In the genomic region with DNA sequence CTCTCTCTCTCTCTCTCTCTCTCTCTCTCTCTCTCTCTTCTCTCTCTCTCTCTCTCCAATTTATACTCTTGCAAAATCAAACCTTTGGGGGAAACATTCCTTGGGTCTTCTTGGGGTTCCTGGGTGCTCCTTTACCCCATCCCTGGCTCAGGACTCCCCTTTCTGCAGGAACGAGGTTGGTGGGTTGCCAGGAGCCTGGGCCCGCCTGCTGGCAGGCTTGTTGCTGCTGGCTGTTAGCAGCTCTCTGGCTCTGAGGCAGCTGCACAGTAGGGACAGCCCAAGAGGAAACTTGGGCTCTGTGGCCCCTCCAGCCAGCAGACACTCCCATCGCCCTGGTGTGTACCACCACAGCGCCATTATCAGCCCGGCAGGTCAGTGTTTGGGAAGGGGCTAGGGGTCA, we compare ENCODE assay signal across 9 mouse cellular contexts. TPM values are rescaled to one million over a fixed set of nuclear protein-coding genes. Genes with fewer than 3 reads are reported as not detected.
A peak's percentile ranks its signal among the peaks of the same experiment; 100 is the strongest.
DNase-seq lines count a peak whose midpoint lies in the region; ATAC-seq and TF ChIP-seq lines count a peak whose summit lies in the region.
"Had no signal": no experiment of that assay in that cellular context is flagged by ENCODE, and none has a peak within 500 bp of the region (broad histone marks: within the 10 kb centered on the region; RNA-seq: fewer than 3 reads in every experiment).

No protein-coding gene starts in this region.

- no peak overlapping the region for H3K4me3 ChIP-seq in heart, embryonic 12.5 days
- H3K4me3 ChIP-seq in lung, postnatal 0 days (ENCODE audit: low read depth, low read length): no peak overlapping the region
- no peak overlapping the region for H3K4me3 ChIP-seq in kidney, postnatal 0 days (replicated peaks; ENCODE audit: low read depth, low read length)
- H3K4me3 ChIP-seq: liver, embryonic 13.5 days had no signal

- peak; percentile 60 to 67 for DNase-seq in heart, postnatal 10 days
- peak; percentile 76 for DNase-seq in lung, postnatal 10 days
- no peak for DNase-seq in lung, postnatal 0 days (ENCODE audit: low spot score)
- DNase-seq in adrenal gland, postnatal 25 days: peak; percentile 71
- DNase-seq in kidney, postnatal 0 days (ENCODE audit: low spot score): no peak
- DNase-seq in T-cell, adult 2 months (ENCODE audit: low spot score): no peak
- DNase-seq: liver, embryonic 13.5 days had no signal

- H3K9me3 ChIP-seq in heart, embryonic 12.5 days (replicated peaks): no peaks in the 10 kb centered on the region
- no peaks in the 10 kb centered on the region for H3K9me3 ChIP-seq in lung, postnatal 0 days (ENCODE audit: low read length)
- no peaks in the 10 kb centered on the region for H3K9me3 ChIP-seq in kidney, postnatal 0 days (replicated peaks; ENCODE audit: low read length)
- H3K9me3 ChIP-seq: liver, embryonic 13.5 days had no signal

- ATAC-seq in heart, embryonic 12.5 days (ENCODE audit: insufficient number of reproducible peaks, low FRiP score): no peak
- no peak for ATAC-seq in lung, postnatal 0 days
- no peak for ATAC-seq in kidney, postnatal 0 days (replicated peaks; ENCODE audit: low FRiP score, low read depth)
- ATAC-seq: midbrain, embryonic 16.5 days had no signal

- peaks cover 7% of the 10 kb centered on the region; the same call in 1 of the 2 replicates for H3K4me1 ChIP-seq in heart, embryonic 12.5 days (replicated peaks)
- H3K4me1 ChIP-seq in lung, postnatal 0 days (ENCODE audit: insufficient read depth, low read depth, low read length): peaks cover 9% of the 10 kb centered on the region; the same call in 1 of the 2 replicates
- H3K4me1 ChIP-seq in kidney, postnatal 0 days (replicated peaks; ENCODE audit: insufficient read depth, low read length): peaks cover 5% of the 10 kb centered on the region; the same call in 1 of the 2 replicates

- 0 out of 2 replicates have a peak, but pooled peaks cover 10% of the 10 kb centered on the region for H3K27me3 ChIP-seq in heart, embryonic 12.5 days (replicated peaks)
- no peaks in the 10 kb centered on the region for H3K27me3 ChIP-seq in lung, postnatal 0 days (replicated peaks; ENCODE audit: insufficient read depth, low read length)
- no peaks in the 10 kb centered on the region for H3K27me3 ChIP-seq in kidney, postnatal 0 days (ENCODE audit: insufficient read depth, low read length)
- H3K27me3 ChIP-seq: liver, embryonic 13.5 days had no signal

- no peak for TF ChIP-seq CTCF in lung, postnatal 0 days (IDR thresholded peaks at IDR 0.05)
- TF ChIP-seq CTCF in kidney, postnatal 0 days (IDR thresholded peaks at IDR 0.05; ENCODE audit: low read depth): no peak

- no peak overlapping the region for H3K9ac ChIP-seq in heart, embryonic 12.5 days
- H3K9ac ChIP-seq in lung, postnatal 0 days (replicated peaks; ENCODE audit: low read depth): no peak overlapping the region
- H3K9ac ChIP-seq in kidney, postnatal 0 days (ENCODE audit: low read depth, low read length): no peak overlapping the region
- H3K9ac ChIP-seq: liver, embryonic 13.5 days had no signal

- WGBS in heart, embryonic 12.5 days: 74% methylated on average over 5 of the region's 5 CpGs
- 60% methylated on average over 5 of the region's 5 CpGs for WGBS in lung, postnatal 0 days
- 65% methylated on average over 5 of the region's 5 CpGs for WGBS in kidney, postnatal 0 days

- intact Hi-C loops in heart, postnatal 10 days (cut with DNase I): no loop called here

- no peak for TF ChIP-seq EP300 in lung, postnatal 0 days (IDR thresholded peaks at IDR 0.05)

- no peaks in the 10 kb centered on the region for H3K36me3 ChIP-seq in heart, embryonic 12.5 days
- no peaks in the 10 kb centered on the region for H3K36me3 ChIP-seq in lung, postnatal 0 days (ENCODE audit: insufficient read depth, low read length)
- no peaks in the 10 kb centered on the region for H3K36me3 ChIP-seq in kidney, postnatal 0 days (ENCODE audit: insufficient read depth, low read length)
- H3K36me3 ChIP-seq: liver, embryonic 13.5 days had no signal

- no peak overlapping the region for H3K27ac ChIP-seq in heart, embryonic 12.5 days (ENCODE audit: poor library complexity, severe bottlenecking)
- no peak overlapping the region for H3K27ac ChIP-seq in lung, postnatal 0 days (ENCODE audit: low read length)
- H3K27ac ChIP-seq in kidney, postnatal 0 days: peak overlapping the region; percentile 60; the same call in 1 of the 2 replicates
- H3K27ac ChIP-seq: liver, embryonic 13.5 days had no signal

- H3K4me2 ChIP-seq in heart, embryonic 12.5 days: no peak overlapping the region
- no peak overlapping the region for H3K4me2 ChIP-seq in lung, postnatal 0 days (replicated peaks; ENCODE audit: low read depth, low read length)
- H3K4me2 ChIP-seq in kidney, postnatal 0 days (ENCODE audit: low read length): no peak overlapping the region
- H3K4me2 ChIP-seq: liver, embryonic 13.5 days had no signal

RNA-seq across cellular contexts. Expression of a gene that starts 0.9 kb away (rescaled TPM):
- not detected for total RNA-seq in heart, postnatal 10 days (2021)
- polyA plus RNA-seq in heart, embryonic 12.5 days (2016; fragmentation: Nextera tagmentation; extraction: Ambion mirVana): not detected in 2 replicates
- polyA plus RNA-seq in lung, postnatal 0 days (2015; fragmentation: Nextera tagmentation; extraction: Ambion mirVana): 0.94 and 1.0 TPM in 2 replicates
- total RNA-seq in adrenal gland, postnatal 25 days (2021): 3.7 and 4.4 TPM in 2 replicates
- polyA plus RNA-seq in kidney, postnatal 0 days (2015; fragmentation: Nextera tagmentation; extraction: Ambion mirVana): 3.3 and 3.8 TPM in 2 replicates
- polyA plus RNA-seq: liver, embryonic 13.5 days; midbrain, embryonic 16.5 days had no signal

RNA-seq across cellular contexts. Expression of a gene that starts 4.9 kb away (rescaled TPM):
- 10 to 100 TPM; 47.0 to 50.0 TPM for total RNA-seq in heart, postnatal 10 days (2021)
- 99.5 and 106 TPM in 2 replicates for polyA plus RNA-seq in heart, embryonic 12.5 days (2016; fragmentation: Nextera tagmentation; extraction: Ambion mirVana)
- 41.5 and 44.3 TPM in 2 replicates for polyA plus RNA-seq in lung, postnatal 0 days (2015; fragmentation: Nextera tagmentation; extraction: Ambion mirVana)
- 83.9 and 101 TPM in 2 replicates for total RNA-seq in adrenal gland, postnatal 25 days (2021)
- polyA plus RNA-seq in kidney, postnatal 0 days (2015; fragmentation: Nextera tagmentation; extraction: Ambion mirVana): 107 and 109 TPM in 2 replicates

RNA-seq across cellular contexts. Expression of a gene that starts 24.8 kb away (rescaled TPM):
- 10 to 100 TPM; 39.0 to 40.9 TPM for total RNA-seq in heart, postnatal 10 days (2021)
- polyA plus RNA-seq in heart, embryonic 12.5 days (2016; fragmentation: Nextera tagmentation; extraction: Ambion mirVana): 191 and 194 TPM in 2 replicates
- polyA plus RNA-seq in lung, postnatal 0 days (2015; fragmentation: Nextera tagmentation; extraction: Ambion mirVana): 108 TPM in 2 replicates
- total RNA-seq in adrenal gland, postnatal 25 days (2021): 2.6 and 2.7 TPM in 2 replicates
- polyA plus RNA-seq in kidney, postnatal 0 days (2015; fragmentation: Nextera tagmentation; extraction: Ambion mirVana): 112 and 129 TPM in 2 replicates

RNA-seq across cellular contexts. Expression of a gene that starts 53.4 kb away (rescaled TPM):
- total RNA-seq in heart, postnatal 10 days (2021): 10 to 100 TPM; 18.0 to 19.5 TPM
- polyA plus RNA-seq in heart, embryonic 12.5 days (2016; fragmentation: Nextera tagmentation; extraction: Ambion mirVana): 3.3 and 3.5 TPM in 2 replicates
- 11.1 and 12.2 TPM in 2 replicates for polyA plus RNA-seq in lung, postnatal 0 days (2015; fragmentation: Nextera tagmentation; extraction: Ambion mirVana)
- total RNA-seq in adrenal gland, postnatal 25 days (2021): 2.2 and 3.3 TPM in 2 replicates
- 6.3 and 7.4 TPM in 2 replicates for polyA plus RNA-seq in kidney, postnatal 0 days (2015; fragmentation: Nextera tagmentation; extraction: Ambion mirVana)

Comparison
In these comparisons a context has a peak if more than half of its experiments do, and no peak if none do; other contexts are left out.
1. DNase-seq: peak in heart, postnatal 10 days (2 of 2), lung, postnatal 10 days (single experiment) and adrenal gland, postnatal 25 days (single experiment); none in lung, postnatal 0 days (single experiment), kidney, postnatal 0 days (single experiment) and T-cell, adult 2 months (single experiment).